Mouse (Mus musculus) spleen, adult 2 months (tissue): ENCODE measurements around the gene Tmem203.
A peak's percentile ranks its signal among the peaks of the same experiment; 100 is the strongest.

ENCODE experiments used
- CTCF ChIP-seq: fragments of 200-500 bp; IDR thresholded peaks from 2 replicates; pipeline ENCODE4 v1.5.1; 2011; ENCODE audit warnings: mild to moderate bottlenecking, inconsistent platforms; ENCODE audit not compliant: insufficient read depth, insufficient read length, insufficient replicate concordance; ENCODE audit errors: extremely low read depth
- POLR2A ChIP-seq: fragments of 200-500 bp; IDR thresholded peaks from 2 replicates; pipeline ENCODE4 v1.6.1; 2011; ENCODE audit warnings: low read depth, low read length, inconsistent platforms

DNA sequence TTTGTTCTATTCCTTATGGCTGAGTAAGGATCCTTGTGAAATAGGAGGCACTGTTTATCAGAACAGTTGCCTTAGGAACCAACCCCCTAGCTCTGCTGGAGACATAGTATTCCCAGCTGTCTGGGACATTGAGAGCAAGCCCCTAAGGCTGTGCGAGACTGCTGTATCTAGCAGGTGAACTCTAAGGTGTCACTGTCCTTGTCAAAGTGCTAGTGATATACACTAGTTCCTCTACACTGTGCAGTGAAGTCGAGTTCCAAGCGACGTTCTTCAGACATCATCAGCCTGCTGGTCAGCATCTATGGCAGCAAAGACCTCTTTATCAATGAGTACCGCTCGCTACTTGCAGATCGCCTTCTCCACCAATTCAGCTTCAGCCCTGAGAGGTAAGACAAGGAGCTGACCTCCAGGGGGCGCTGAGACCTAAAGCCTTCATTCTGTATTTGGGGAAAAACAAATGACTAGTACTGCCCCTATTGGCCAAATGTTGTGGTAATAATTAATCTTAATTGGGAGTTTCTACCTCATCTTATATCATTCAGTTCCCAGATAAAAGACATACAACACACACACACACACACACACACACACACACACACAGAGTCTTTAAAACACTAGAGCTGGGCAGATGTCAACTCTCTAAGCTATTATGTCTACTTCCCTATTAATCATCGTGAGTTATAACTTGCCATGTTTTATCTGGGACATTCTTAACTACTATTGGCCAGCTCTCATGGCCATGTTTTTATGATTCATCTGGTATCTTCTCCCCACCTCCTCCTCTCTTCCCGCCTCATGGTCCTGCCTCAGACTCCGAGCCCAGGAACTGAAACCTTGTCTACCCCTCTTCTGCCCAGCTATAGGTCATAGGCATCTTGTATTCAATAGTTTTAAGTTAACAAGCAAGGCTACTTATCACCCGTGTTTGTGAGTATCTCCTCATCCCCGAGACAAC, 24.0 kb downstream of the Tmem203 start:
- no peak for TF ChIP-seq POLR2A
- peak; percentile 69; the same call in 1 of the 2 replicates for TF ChIP-seq CTCF
